Mouse (Mus musculus) hindbrain, embryonic 11.5 days (tissue): ENCODE measurements around the gene Gm4869. TPM values are rescaled to one million over a fixed set of nuclear protein-coding genes. Genes with fewer than 3 reads are reported as not detected.
A peak's percentile ranks its signal among the peaks of the same experiment; 100 is the strongest.
"Not testable (repeated sequence)": the region's sequence is repeated elsewhere in the genome, so short reads cannot be mapped to it uniquely, and the experiment has no call there.

Experiments
- ATAC-seq: fragments of 200-750 bp; cut with Nextera tagmentation; 2 replicates; pipeline ENCODE4 v1.8.0; 2017; ENCODE audit warnings: mild to moderate bottlenecking, moderate TSS enrichment, moderate library complexity; ENCODE audit not compliant: low FRiP score
- DNase-seq: peaks from one replicate; pipeline ENCODE4 v3.0.0-alpha.2; 2015; ENCODE audit warnings: low spot score
- H3K27ac ChIP-seq: fragments of 300-500 bp; sonication (generic); 2 replicates; pipeline ENCODE4 v1.5.1; 2014; ENCODE audit warnings: mild to moderate bottlenecking, low read depth, low read length
- H3K27me3 ChIP-seq: fragments of 300-500 bp; sonication (generic); 2 replicates; pipeline ENCODE4 v1.6.1; 2014; ENCODE audit warnings: mild to moderate bottlenecking, low read length, moderate library complexity, mixed read lengths; ENCODE audit not compliant: control insufficient read depth, insufficient read depth
- H3K36me3 ChIP-seq: fragments of 300-500 bp; sonication (generic); 2 replicates; pipeline ENCODE4 v1.6.1; 2014; ENCODE audit warnings: mild to moderate bottlenecking, low read length, moderate library complexity, mixed read lengths; ENCODE audit not compliant: control insufficient read depth, insufficient read depth
- H3K4me1 ChIP-seq: fragments of 300-500 bp; sonication (generic); replicated peaks from 2 replicates; pipeline ENCODE4 v1.6.1; 2014; ENCODE audit warnings: low read length, mixed read lengths; ENCODE audit not compliant: control insufficient read depth, insufficient read depth
- H3K4me2 ChIP-seq: fragments of 300-500 bp; sonication (generic); replicated peaks from 2 replicates; pipeline ENCODE4 v1.6.1; 2014; ENCODE audit warnings: mild to moderate bottlenecking, low read depth, low read length
- H3K4me3 ChIP-seq: fragments of 300-500 bp; sonication (generic); 2 replicates; pipeline ENCODE4 v1.5.1; 2014; ENCODE audit warnings: low read depth, low read length
- H3K9ac ChIP-seq: fragments of 300-500 bp; sonication (generic); 2 replicates; pipeline ENCODE4 v1.6.1; 2014; ENCODE audit warnings: low read depth, low read length
- H3K9me3 ChIP-seq: fragments of 300-500 bp; sonication (generic); 2 replicates; pipeline ENCODE4 v1.6.1; 2016; ENCODE audit warnings: low read length; ENCODE audit not compliant: control insufficient read depth
- WGBS: fragments of 180-500 bp; shearing (Covaris S2); extraction: QIAGEN DNeasy Blood & Tissue Kit; methylation state at CpG from one replicate; pipeline ENCODE4 v1.1.7; 2014; 5-methylcytosine and 5-hydroxymethylcytosine counted together
- polyA plus RNA-seq: library from polyadenylated mRNA; unstranded; fragments of >200 nt; fragmentation: Nextera tagmentation; extraction: Ambion mirVana; gene quantifications from 2 replicates; pipeline ENCODE4 v1.2.1, GENCODE M21; 2014

Gm4869 gene
- polyA plus RNA-seq, 1 experiment from 2014 or later: 0.08 TPM

GRCm38 (mm10) chr5:140498176-140498575 is 52.7 kb downstream of the Gm4869 start:
- Histone ChIP-seq H3K4me1 (no peaks in the 10 kb centered on the region), H3K27ac (no peak overlapping the region), H3K36me3 (no peaks in the 10 kb centered on the region), H3K4me3 (no peak overlapping the region), H3K9me3 (no peaks in the 10 kb centered on the region), H3K9ac (no peak overlapping the region), H3K4me2 (no peak overlapping the region), H3K27me3 (no peaks in the 10 kb centered on the region)
- DNase-seq (no peak), ATAC-seq (no peak)
- 82% methylated on average over 6 of the region's 6 CpGs for WGBS

- no peak overlapping the region for H3K27ac ChIP-seq
- ATAC-seq: no peak
- no peaks in the 10 kb centered on the region for H3K27me3 ChIP-seq
- no peak overlapping the region for H3K4me2 ChIP-seq
- H3K4me1 ChIP-seq: no peaks in the 10 kb centered on the region
- 88% methylated on average over 6 of the region's 6 CpGs for WGBS
- no peak overlapping the region for H3K4me3 ChIP-seq
- no peak for DNase-seq
- H3K9ac ChIP-seq: no peak overlapping the region
- H3K9me3 ChIP-seq: no peaks in the 10 kb centered on the region
- H3K36me3 ChIP-seq: no peaks in the 10 kb centered on the region
Measured at GRCm38 (mm10) chr5:140500736-140501135, 55.3 kb downstream of the Gm4869 start.

- no peak overlapping the region for H3K9ac ChIP-seq
- peaks cover 9% of the 10 kb centered on the region for H3K4me1 ChIP-seq
- peak overlapping the region; percentile 29 for H3K4me2 ChIP-seq
- H3K4me3 ChIP-seq: no peak overlapping the region
- ATAC-seq (no peak), DNase-seq (peak; percentile 43)
- WGBS: 19% methylated on average over 14 of the region's 14 CpGs
- H3K27me3 ChIP-seq: no peaks in the 10 kb centered on the region
- H3K36me3 ChIP-seq: no peaks in the 10 kb centered on the region
- no peak overlapping the region for H3K27ac ChIP-seq
- no peaks in the 10 kb centered on the region for H3K9me3 ChIP-seq
Measured at GRCm38 (mm10) chr5:140501982-140502836, 56.8 kb downstream of the Gm4869 start.

- WGBS: under 1% methylated on average over 12 of the region's 12 CpGs
- H3K4me1 ChIP-seq, H3K27me3 ChIP-seq, ATAC-seq, H3K9me3 ChIP-seq, H3K36me3 ChIP-seq, H3K27ac ChIP-seq, H3K4me3 ChIP-seq: not testable (repeated sequence)
- Histone ChIP-seq H3K9ac (0 out of 2 replicates have a peak overlapping the region, but pooled peaks have one; percentile 23), H3K4me2 (peak overlapping the region; percentile 29)
- peak; percentile 50 for DNase-seq
Measured at GRCm38 (mm10) chr5:140502925-140503324, 57.5 kb downstream of the Gm4869 start.

GRCm38 (mm10) chr5:140505208-140505780 is 59.8 kb downstream of the Gm4869 start, which contains the start of gene Chst12:
TSS of gene Chst12 (plus strand) at chr5:140505550.
- H3K4me3 ChIP-seq: peak within 1 kb of the TSS; percentile 56
- H3K4me2 ChIP-seq: peak within 1 kb of the TSS; percentile 60
- peak; percentile 95 for ATAC-seq
- WGBS: under 1% methylated on average over 38 of the region's 38 CpGs
- no peaks in the 10 kb centered on the region for H3K9me3 ChIP-seq
- H3K4me1 ChIP-seq: peaks cover 9% of the 10 kb centered on the region
- H3K27me3 ChIP-seq: no peaks in the 10 kb centered on the region
- H3K9ac ChIP-seq: peak within 1 kb of the TSS; percentile 74
- peak within 1 kb of the TSS; percentile 51; the same call in 1 of the 2 replicates for H3K27ac ChIP-seq
- DNase-seq: peak; percentile 99
- H3K36me3 ChIP-seq: no peaks in the 10 kb centered on the region

- DNase-seq (no peak), ATAC-seq (0 out of 2 replicates have a peak, but pooled peaks have one; percentile 4)
- peak overlapping the region; percentile 74 for H3K9ac ChIP-seq
- peak overlapping the region; percentile 51; the same call in 1 of the 2 replicates for H3K27ac ChIP-seq
- peak overlapping the region; percentile 60 for H3K4me2 ChIP-seq
- no peaks in the 10 kb centered on the region for H3K36me3 ChIP-seq
- H3K27me3 ChIP-seq: no peaks in the 10 kb centered on the region
- WGBS: 46% methylated on average over 22 of the region's 22 CpGs
- H3K4me3 ChIP-seq: peak overlapping the region; percentile 56
- H3K9me3 ChIP-seq: no peaks in the 10 kb centered on the region
- H3K4me1 ChIP-seq: peaks cover 9% of the 10 kb centered on the region
Measured at GRCm38 (mm10) chr5:140506096-140506794, 60.8 kb downstream of the Gm4869 start.

GRCm38 (mm10) chr5:140507466-140508208 is 62.2 kb downstream of the Gm4869 start:
- Histone ChIP-seq H3K36me3 (no peaks in the 10 kb centered on the region), H3K4me2 (no peak overlapping the region), H3K27ac (no peak overlapping the region), H3K4me1 (peaks cover 9% of the 10 kb centered on the region), H3K9me3 (no peaks in the 10 kb centered on the region), H3K27me3 (no peaks in the 10 kb centered on the region), H3K4me3 (no peak overlapping the region), H3K9ac (no peak overlapping the region)
- DNase-seq (no peak), ATAC-seq (no peak)
- 90% methylated on average over 14 of the region's 14 CpGs for WGBS

- H3K4me2 ChIP-seq: no peak overlapping the region
Measured at GRCm38 (mm10) chr5:140508686-140509085, 63.2 kb downstream of the Gm4869 start.

More at GRCm38 (mm10) chr5:140508686-140509085, 63.2 kb downstream of the Gm4869 start:
- no peak for DNase-seq
- Histone ChIP-seq H3K9ac (no peak overlapping the region), H3K9me3 (no peaks in the 10 kb centered on the region), H3K27ac (peak overlapping the region; percentile 14; the same call in 1 of the 2 replicates), H3K27me3 (no peaks in the 10 kb centered on the region), H3K4me1 (peaks cover 9% of the 10 kb centered on the region), H3K4me3 (no peak overlapping the region), H3K36me3 (no peaks in the 10 kb centered on the region)
- WGBS: 36% methylated on average over 8 of the region's 8 CpGs
- no peak for ATAC-seq
